ENCODE assay signal across 8 mouse cellular contexts in the genomic region with DNA sequence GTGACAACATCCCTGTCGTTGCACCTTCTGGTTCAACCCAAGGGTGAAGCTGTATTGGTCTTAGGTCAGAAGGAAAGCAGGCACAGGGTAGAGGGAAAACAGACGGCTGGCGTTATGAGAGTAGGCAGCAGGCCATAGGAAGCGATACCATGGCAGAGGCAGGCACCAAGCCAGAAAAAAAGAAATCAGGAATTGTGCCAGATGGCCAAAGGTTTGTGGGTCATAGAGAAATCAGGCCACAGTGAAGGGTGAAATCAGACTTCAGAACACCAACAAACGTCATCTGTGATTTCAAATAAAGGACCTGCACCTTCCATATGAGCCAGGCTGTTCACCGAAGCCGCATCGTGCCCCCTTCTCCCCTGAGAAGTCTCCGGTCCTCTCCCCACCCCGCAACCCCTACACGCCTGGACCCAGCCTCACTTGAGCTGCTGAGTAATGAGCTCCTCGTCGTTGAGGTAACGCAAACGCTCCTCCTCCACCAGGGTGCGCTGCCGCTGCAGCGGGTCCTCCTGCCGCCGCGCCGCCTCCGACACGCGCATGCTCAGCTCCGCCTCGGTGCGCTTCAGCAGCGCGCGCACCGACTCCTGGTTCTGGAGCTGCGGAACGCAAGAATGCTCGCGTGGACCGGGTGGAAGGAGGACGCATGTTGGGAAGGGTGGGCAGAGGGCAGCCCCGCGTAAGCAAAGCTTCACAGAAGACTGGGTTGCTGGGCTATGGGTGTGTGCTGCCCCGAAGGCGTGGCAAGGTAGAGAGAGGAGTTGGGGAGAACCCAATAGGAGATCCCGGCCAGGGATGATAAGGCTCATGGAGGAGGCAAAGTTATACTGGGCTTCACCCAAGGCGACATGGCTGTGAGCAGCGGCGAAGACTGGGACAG. TPM values are rescaled to one million over a fixed set of nuclear protein-coding genes. Genes with fewer than 3 reads are reported as not detected.
A peak's percentile ranks its signal among the peaks of the same experiment; 100 is the strongest.
DNase-seq lines count a peak whose midpoint lies in the region; ATAC-seq and TF ChIP-seq lines count a peak whose summit lies in the region.

No protein-coding gene starts in this region.

- ATAC-seq in activated CD4-positive, CD25-positive, alpha-beta regulatory T cell, adult 4 months = peak; percentile 84
- peak; percentile 81 for ATAC-seq in common myeloid progenitor, adult 5-6 weeks (replicated peaks; ENCODE audit: low read depth, poor library complexity, severe bottlenecking)
- ATAC-seq in hindbrain, postnatal 0 days = peak; percentile 66
- peak; percentile 96 for ATAC-seq in megakaryocyte, adult 5-6 weeks (ENCODE audit: poor library complexity, severe bottlenecking)

- peak; percentile 94 for DNase-seq in gastrocnemius, adult 2 months
- peak; percentile 97 for DNase-seq in hindbrain, postnatal 0 days (ENCODE audit: low spot score)
- peak; percentile 91 to 94 for DNase-seq in left cerebral cortex, adult 2 months (ENCODE audit: extremely low spot score in 1 of 2, low spot score in 2 of 2)
- peak; percentile 92 for DNase-seq in right cerebral cortex, adult 18-20 months
- peak; percentile 80 for DNase-seq in urinary bladder, adult 2 months (ENCODE audit: low spot score)

- 0 out of 2 replicates have a peak, but pooled peaks cover 4% of the 10 kb centered on the region for H3K27me3 ChIP-seq in hindbrain, postnatal 0 days (ENCODE audit: insufficient read depth, low read length)

- peak; percentile 96 for TF ChIP-seq CTCF in gastrocnemius, adult 2 months (IDR thresholded peaks at IDR 0.05)
- TF ChIP-seq CTCF in hindbrain, postnatal 0 days (IDR thresholded peaks at IDR 0.05; ENCODE audit: low read depth) = peak; percentile 88
- peak; percentile 94 for TF ChIP-seq CTCF in left cerebral cortex, adult 2 months (IDR thresholded peaks at IDR 0.05)

- peak overlapping the region; percentile 55 for H3K4me2 ChIP-seq in hindbrain, postnatal 0 days (ENCODE audit: low read depth, low read length)

- peaks cover 12% of the 10 kb centered on the region; the same call in 1 of the 2 replicates for H3K4me1 ChIP-seq in hindbrain, postnatal 0 days (ENCODE audit: insufficient read depth, low read length)

- peak overlapping the region; percentile 24; the same call in 1 of the 2 replicates for H3K27ac ChIP-seq in gastrocnemius, adult 2 months
- peak overlapping the region; percentile 83 for H3K27ac ChIP-seq in hindbrain, postnatal 0 days
- peak overlapping the region; percentile 75 for H3K27ac ChIP-seq in left cerebral cortex, adult 2 months

- 7% methylated on average over 46 of the region's 46 CpGs for WGBS in hindbrain, postnatal 0 days

- H3K9ac ChIP-seq in hindbrain, postnatal 0 days (replicated peaks; ENCODE audit: low read length) = peak overlapping the region; percentile 35; the same call in 1 of the 2 replicates

- H3K4me3 ChIP-seq in gastrocnemius, adult 2 months = peak overlapping the region; percentile 72
- H3K4me3 ChIP-seq in hindbrain, postnatal 0 days (ENCODE audit: low read length) = peak overlapping the region; percentile 26
- peak overlapping the region; percentile 33; the same call in 1 of the 2 replicates for H3K4me3 ChIP-seq in left cerebral cortex, adult 2 months

- H3K9me3 ChIP-seq in hindbrain, postnatal 0 days (ENCODE audit: low read length) = no peaks in the 10 kb centered on the region

- H3K36me3 ChIP-seq in hindbrain, postnatal 0 days (ENCODE audit: insufficient read depth, low read length) = 0 out of 2 replicates have a peak, but pooled peaks cover 7% of the 10 kb centered on the region

- intact Hi-C loops in gastrocnemius, adult 2 months (cut with DNase I) = loop anchor here (1.0 kb wide), 2 partner anchors 26 to 91 kb away; no protein-coding TSS in a partner anchor
- intact Hi-C loops in left cerebral cortex, adult 2 months (cut with DNase I) = loop anchor here (1.0 kb wide), 2 partner anchors 26 to 91 kb away; no protein-coding TSS in a partner anchor

RNA-seq across cellular contexts. Expression of a gene that starts 31.5 kb away (rescaled TPM):
- not detected for polyA plus RNA-seq in activated CD4-positive, CD25-positive, alpha-beta regulatory T cell, adult 4 months (2017; shearing (Covaris generic))
- total RNA-seq in common myeloid progenitor, adult 5-6 weeks (2017) = not detected in 2 replicates
- total RNA-seq in gastrocnemius, adult 2 months (2021) = not detected
- 0.43 TPM in 1 of 2 replicates, not detected in the other for total RNA-seq in hindbrain, postnatal 0 days (2014; rRNA removed)
- 0.48 and 1.1 TPM in 2 replicates for polyA plus RNA-seq in hindbrain, postnatal 0 days (2015; fragmentation: Nextera tagmentation; extraction: Ambion mirVana)
- total RNA-seq in left cerebral cortex, adult 2 months (2021) = not detected
- not detected in 2 replicates for total RNA-seq in megakaryocyte, adult 5-6 weeks (2015)
- total RNA-seq in megakaryocyte, adult 5-6 weeks (2017) = not detected in 2 replicates
- not detected in 2 replicates for polyA plus RNA-seq in urinary bladder, adult 2 months (2012; rRNA removed)

RNA-seq across cellular contexts. Expression of a gene that starts 44.4 kb away (rescaled TPM):
- polyA plus RNA-seq in activated CD4-positive, CD25-positive, alpha-beta regulatory T cell, adult 4 months (2017; shearing (Covaris generic)) = not detected
- total RNA-seq in common myeloid progenitor, adult 5-6 weeks (2017) = not detected in 2 replicates
- total RNA-seq in gastrocnemius, adult 2 months (2021) = 1 to 10 TPM in 1 of 2 experiments, under 1 TPM in 1; 0.61 to 1.2 TPM
- 104 and 141 TPM in 2 replicates for total RNA-seq in hindbrain, postnatal 0 days (2014; rRNA removed)
- polyA plus RNA-seq in hindbrain, postnatal 0 days (2015; fragmentation: Nextera tagmentation; extraction: Ambion mirVana) = 14.3 and 14.7 TPM in 2 replicates
- 100 to 1,000 TPM; 308 to 318 TPM for total RNA-seq in left cerebral cortex, adult 2 months (2021)
- not detected in 2 replicates for total RNA-seq in megakaryocyte, adult 5-6 weeks (2015)
- not detected in 2 replicates for total RNA-seq in megakaryocyte, adult 5-6 weeks (2017)
- 1.4 and 1.6 TPM in 2 replicates for polyA plus RNA-seq in urinary bladder, adult 2 months (2012; rRNA removed)

Comparison
In these comparisons a context has a peak if more than half of its experiments do, and no peak if none do; other contexts are left out.
1. Peak in every context shown above with its lines: DNase-seq, ATAC-seq, H3K4me3 ChIP-seq and H3K27ac ChIP-seq.
2. H3K27ac ChIP-seq: peak in every context shown above with its lines; median percentile 83 in hindbrain, postnatal 0 days; 75 in left cerebral cortex, adult 2 months; 24 in gastrocnemius, adult 2 months.
3. RNA of a gene that starts 44.4 kb away (total RNA-seq): 308 to 318 TPM in left cerebral cortex, adult 2 months and 104 to 141 TPM in hindbrain, postnatal 0 days; 0.61 to 1.2 TPM in gastrocnemius, adult 2 months, not detected in common myeloid progenitor, adult 5-6 weeks and not detected in megakaryocyte, adult 5-6 weeks; every median in the first group is over 10 times any median in the second.